Mouse (Mus musculus) testis, adult 2 months (tissue): ENCODE results near the gene Gm9918.

ENCODE experiments used
- CTCF ChIP-seq: fragments of 200-500 bp; IDR thresholded peaks from 2 replicates; pipeline ENCODE4 v1.5.1; 2012; ENCODE audit warnings: low read depth, mild to moderate bottlenecking, inconsistent platforms, low read length, moderate library complexity; ENCODE audit not compliant: control insufficient read depth, insufficient read depth, insufficient replicate concordance
- POLR2A ChIP-seq: fragments of 200-500 bp; IDR thresholded peaks from 2 replicates; pipeline ENCODE4 v1.6.1; 2012; ENCODE audit warnings: low read depth, mild to moderate bottlenecking, inconsistent platforms, low read length, moderate library complexity; ENCODE audit not compliant: control insufficient read depth

DNA sequence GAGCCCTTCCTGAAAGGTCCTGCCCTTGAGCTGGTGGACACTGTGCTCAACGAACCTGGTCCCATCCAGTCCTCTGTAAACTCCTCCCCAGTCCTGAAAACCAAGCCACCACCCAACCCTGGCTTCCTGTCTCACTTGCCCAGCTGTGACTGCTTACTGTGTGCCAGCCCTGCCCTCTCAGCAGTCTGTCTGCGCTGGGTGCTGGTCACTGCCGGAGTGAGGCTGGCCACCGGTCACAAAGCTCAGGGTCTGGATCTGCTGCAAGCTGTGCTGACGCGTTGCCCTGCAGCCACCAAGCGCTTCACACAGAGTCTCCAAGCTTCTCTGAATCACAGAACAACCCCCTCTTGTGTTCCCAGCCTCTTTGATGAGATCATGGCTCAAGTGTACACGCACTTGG is 44.9 kb downstream of the Gm9918 start:
- TF ChIP-seq POLR2A (no peak), CTCF (no peak)
